Mouse (Mus musculus) C2C12 (cell line): ENCODE results near the gene Pard3b.

Source experiments
- CTCF ChIP-seq: IDR thresholded peaks from one replicate; pipeline ENCODE4 v1.5.1; 2011; ENCODE audit not compliant: control insufficient read depth, insufficient read depth, insufficient read length
- MYOD1 ChIP-seq: IDR thresholded peaks from one replicate; pipeline ENCODE4 v1.6.1; 2011; ENCODE audit warnings: low read depth; ENCODE audit not compliant: control insufficient read depth, insufficient read length

DNA sequence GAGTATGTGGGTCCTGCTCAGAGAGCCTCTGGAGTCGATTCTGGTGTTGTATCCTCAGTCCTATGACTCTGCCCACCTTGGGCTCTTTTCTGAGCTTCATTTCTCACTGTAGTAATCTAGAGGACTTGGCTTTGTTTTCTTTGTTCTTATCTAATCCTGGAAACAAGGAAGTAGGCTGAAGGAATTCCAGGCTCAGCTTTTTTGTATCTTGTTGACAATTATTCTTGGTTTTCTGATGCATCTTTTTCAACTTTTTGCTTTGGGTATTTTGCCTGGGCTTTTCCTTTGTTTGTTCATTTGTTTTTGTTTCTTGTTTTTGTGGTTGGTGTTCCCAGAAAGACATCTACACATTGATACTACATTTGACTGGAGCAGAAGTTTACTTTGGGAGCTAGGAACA lies 236.3 kb downstream of the Pard3b start:
- TF ChIP-seq CTCF = no peak
- no peak for TF ChIP-seq MYOD1
